Mouse (Mus musculus) CD4-positive, CD25-positive, alpha-beta regulatory T cell, adult 4 months (primary cell): ENCODE data around the gene 1700012P22Rik. TPM values are rescaled to one million over a fixed set of nuclear protein-coding genes. Genes with fewer than 3 reads are reported as not detected.

Experiments used
- ATAC-seq: one replicate; pipeline ENCODE4 v1.8.0; 2017
- polyA plus RNA-seq, 2 experiments: library from polyadenylated mRNA; unstranded; fragments of 100-300 nt; shearing (Covaris generic); gene quantifications; one replicate each; pipeline ENCODE4 v1.2.1; 2017

The 1700012P22Rik gene
- polyA plus RNA-seq, result not detected

GRCm38 (mm10) chr4:144438672-144439071, at the start of gene 1700012P22Rik:
TSS of gene 1700012P22Rik (minus strand) at chr4:144438772.
- no peak for ATAC-seq

- no peak for ATAC-seq
Measured at GRCm38 (mm10) chr4:144468091-144468490, 29.5 kb upstream of the 1700012P22Rik start.

- no peak for ATAC-seq
Measured at GRCm38 (mm10) chr4:144465206-144465605, 26.6 kb upstream of the 1700012P22Rik start.

GRCm38 (mm10) chr4:144463656-144464055, 25.1 kb upstream of the 1700012P22Rik start, which contains the start of gene Aadacl3:
TSS of gene Aadacl3 (minus strand) at chr4:144463756.
- ATAC-seq, result no peak

GRCm38 (mm10) chr4:144453217-144453616, 14.6 kb upstream of the 1700012P22Rik start, which contains the start of gene Gm9944:
TSS of gene Gm9944 (minus strand) at chr4:144453317.
- no peak for ATAC-seq

- no peak for ATAC-seq
Measured at GRCm38 (mm10) chr4:144448546-144448945, 10.0 kb upstream of the 1700012P22Rik start.

GRCm38 (mm10) chr4:144441582-144441981, 3.0 kb upstream of the 1700012P22Rik start:
- no peak for ATAC-seq

GRCm38 (mm10) chr4:144441095-144441494, 2.5 kb upstream of the 1700012P22Rik start:
- ATAC-seq, result no peak

GRCm38 (mm10) chr4:144433216-144433615, 5.4 kb downstream of the 1700012P22Rik start:
- no peak for ATAC-seq

- ATAC-seq, result no peak
Measured at GRCm38 (mm10) chr4:144430723-144431122, 7.8 kb downstream of the 1700012P22Rik start.

- no peak for ATAC-seq
Measured at GRCm38 (mm10) chr4:144428868-144429267, 9.7 kb downstream of the 1700012P22Rik start.

- no peak for ATAC-seq
Measured at GRCm38 (mm10) chr4:144424590-144424989, 14.0 kb downstream of the 1700012P22Rik start.

GRCm38 (mm10) chr4:144420644-144421043, 17.9 kb downstream of the 1700012P22Rik start:
- ATAC-seq, result no peak

- ATAC-seq, result no peak
Measured at GRCm38 (mm10) chr4:144408290-144408689, 30.3 kb downstream of the 1700012P22Rik start, which contains the start of gene Pramef12. TSS of gene Pramef12 (minus strand) at chr4:144408464.

GRCm38 (mm10) chr4:144406261-144406660, 32.3 kb downstream of the 1700012P22Rik start:
- ATAC-seq, result no peak

- ATAC-seq, result no peak
Measured at GRCm38 (mm10) chr4:144404456-144405086, 34.0 kb downstream of the 1700012P22Rik start.

GRCm38 (mm10) chr4:144402712-144403111, 35.9 kb downstream of the 1700012P22Rik start:
- no peak for ATAC-seq

GRCm38 (mm10) chr4:144396316-144396715, 42.3 kb downstream of the 1700012P22Rik start:
- no peak for ATAC-seq

- no peak for ATAC-seq
Measured at GRCm38 (mm10) chr4:144377911-144378310, 60.7 kb downstream of the 1700012P22Rik start, which contains the start of gene Pramef20. TSS of gene Pramef20 (minus strand) at chr4:144377933.

Other genes starting within 250 kb of the 1700012P22Rik start
- not detected for gene Oog2, start 248.1 kb downstream of the 1700012P22Rik start, polyA plus RNA-seq
- gene C87977, start 225.5 kb downstream of the 1700012P22Rik start, polyA plus RNA-seq, result not detected
- gene Pramel5, start 158.3 kb downstream of the 1700012P22Rik start, polyA plus RNA-seq, result not detected
- gene Gm13128, start 108.5 kb downstream of the 1700012P22Rik start, polyA plus RNA-seq, result not detected
- not detected for gene Gm13119, start 80.8 kb downstream of the 1700012P22Rik start, polyA plus RNA-seq
- not detected for gene Pramef20, start 60.8 kb downstream of the 1700012P22Rik start, polyA plus RNA-seq
- not detected for gene Pramef12, start 30.3 kb downstream of the 1700012P22Rik start, polyA plus RNA-seq
- not detected for gene Gm9944, start 14.5 kb upstream of the 1700012P22Rik start, polyA plus RNA-seq
- not detected for gene Aadacl3, start 25.0 kb upstream of the 1700012P22Rik start, polyA plus RNA-seq
- not detected for gene 9430007A20Rik, start 81.0 kb upstream of the 1700012P22Rik start, polyA plus RNA-seq
- gene Gm13124, start 126.4 kb upstream of the 1700012P22Rik start, polyA plus RNA-seq, result not detected
- gene Aadacl4, start 174.9 kb upstream of the 1700012P22Rik start, polyA plus RNA-seq, result not detected
- gene Gm436, start 247.6 kb upstream of the 1700012P22Rik start, polyA plus RNA-seq, result not detected